Mouse (Mus musculus) midbrain, embryonic 10.5 days (tissue): Measurements from ENCODE around the gene Eif5a. TPM values are rescaled to one million over a fixed set of nuclear protein-coding genes. Genes with fewer than 3 reads are reported as not detected.

ENCODE experiments used
- DNase-seq: peaks from one replicate; pipeline ENCODE4 v3.0.0-alpha.2; 2017; ENCODE audit warnings: low spot score
- H3K27ac ChIP-seq: fragments of 300-500 bp; sonication (generic); replicated peaks from 2 replicates; pipeline ENCODE4 v1.5.1; 2016; ENCODE audit warnings: mild to moderate bottlenecking
- H3K27me3 ChIP-seq: fragments of 300-500 bp; sonication (generic); 2 replicates; pipeline ENCODE4 v1.6.1; 2016; ENCODE audit warnings: low read depth, mild to moderate bottlenecking; ENCODE audit not compliant: poor library complexity, severe bottlenecking
- H3K36me3 ChIP-seq: fragments of 300-500 bp; sonication (generic); 2 replicates; pipeline ENCODE4 v1.6.1; 2016; ENCODE audit warnings: mild to moderate bottlenecking, moderate library complexity
- H3K4me1 ChIP-seq: fragments of 300-500 bp; sonication (generic); 2 replicates; pipeline ENCODE4 v1.6.1; 2016
- H3K4me3 ChIP-seq: fragments of 300-500 bp; sonication (generic); 2 replicates; pipeline ENCODE4 v1.5.1; 2016; ENCODE audit warnings: mild to moderate bottlenecking, moderate library complexity
- H3K9me3 ChIP-seq: fragments of 300-500 bp; sonication (generic); replicated peaks from 2 replicates; pipeline ENCODE4 v1.6.1; 2016; ENCODE audit warnings: mild to moderate bottlenecking
- WGBS: fragments of 180-500 bp; shearing (Covaris S2); methylation state at CpG from one replicate; pipeline ENCODE4 v1.1.7; 2016; 5-methylcytosine and 5-hydroxymethylcytosine counted together
- polyA plus RNA-seq: library from polyadenylated mRNA; unstranded; fragments of >200 nt; fragmentation: Nextera tagmentation; extraction: Ambion mirVana; gene quantifications from 2 replicates; pipeline ENCODE4 v1.2.1, GENCODE M21; 2016

The Eif5a gene
- polyA plus RNA-seq, 1 experiment from 2014 or later = 2,701 TPM

GRCm38 (mm10) chr11:69915667-69916627 is 5.8 kb downstream of the Eif5a start:
- no peaks in the 10 kb centered on the region for H3K27me3 ChIP-seq
- H3K9me3 ChIP-seq = no peaks in the 10 kb centered on the region
- H3K27ac ChIP-seq = no peak overlapping the region
- no peak for DNase-seq
- H3K36me3 ChIP-seq = peaks cover 78% of the 10 kb centered on the region
- H3K4me1 ChIP-seq = peaks cover 68% of the 10 kb centered on the region
- peak overlapping the region; percentile 97 for H3K4me3 ChIP-seq
- 76% methylated on average over 5 of the region's 5 CpGs for WGBS

- H3K36me3 ChIP-seq = peaks cover 88% of the 10 kb centered on the region
- H3K9me3 ChIP-seq = no peaks in the 10 kb centered on the region
- H3K27me3 ChIP-seq = no peaks in the 10 kb centered on the region
- WGBS = 45% methylated on average over 9 of the region's 9 CpGs
- DNase-seq = no peak
- 0 out of 2 replicates have a peak overlapping the region, but pooled peaks have one; percentile 96 for H3K27ac ChIP-seq
- peak overlapping the region; percentile 97 for H3K4me3 ChIP-seq
- H3K4me1 ChIP-seq = peaks cover 65% of the 10 kb centered on the region
Measured at GRCm38 (mm10) chr11:69914917-69915430, 6.8 kb downstream of the Eif5a start.

GRCm38 (mm10) chr11:69914372-69914764 is 7.4 kb downstream of the Eif5a start:
- peaks cover 90% of the 10 kb centered on the region for H3K36me3 ChIP-seq
- peak overlapping the region; percentile 97 for H3K4me3 ChIP-seq
- no peak for DNase-seq
- peaks cover 59% of the 10 kb centered on the region for H3K4me1 ChIP-seq
- peak overlapping the region; percentile 96 for H3K27ac ChIP-seq
- 4% methylated on average over 17 of the region's 17 CpGs for WGBS
- H3K27me3 ChIP-seq = no peaks in the 10 kb centered on the region
- H3K9me3 ChIP-seq = no peaks in the 10 kb centered on the region

- Histone ChIP-seq H3K9me3 (no peaks in the 10 kb centered on the region), H3K36me3 (peaks cover 90% of the 10 kb centered on the region), H3K4me1 (peaks cover 53% of the 10 kb centered on the region), H3K27me3 (no peaks in the 10 kb centered on the region), H3K4me3 (peak within 1 kb of the TSS; percentile 97), H3K27ac (peak within 1 kb of the TSS; percentile 96)
- DNase-seq = peak; percentile 97
- 2% methylated on average over 61 of the region's 61 CpGs for WGBS
Measured at GRCm38 (mm10) chr11:69913554-69914371, 8.0 kb downstream of the Eif5a start, which contains the start of gene Gps2. Gene Gps2, plus strand, starts transcription at chr11:69913888.

- H3K4me1 ChIP-seq = peaks cover 46% of the 10 kb centered on the region
- H3K27me3 ChIP-seq = no peaks in the 10 kb centered on the region
- 81% methylated on average over 15 of the region's 15 CpGs for WGBS
- H3K36me3 ChIP-seq = peaks cover 90% of the 10 kb centered on the region
- H3K4me3 ChIP-seq = peak overlapping the region; percentile 97
- no peaks in the 10 kb centered on the region for H3K9me3 ChIP-seq
- no peak for DNase-seq
- peak overlapping the region; percentile 96 for H3K27ac ChIP-seq
Measured at GRCm38 (mm10) chr11:69912716-69913530, 8.8 kb downstream of the Eif5a start.

GRCm38 (mm10) chr11:69911701-69912100 is 10.1 kb downstream of the Eif5a start:
- Histone ChIP-seq H3K9me3 (no peaks in the 10 kb centered on the region), H3K27me3 (no peaks in the 10 kb centered on the region), H3K4me3 (no peak overlapping the region), H3K27ac (no peak overlapping the region), H3K36me3 (peaks cover 90% of the 10 kb centered on the region), H3K4me1 (peaks cover 37% of the 10 kb centered on the region)
- 94% methylated on average over 6 of the region's 6 CpGs for WGBS
- DNase-seq = no peak

- Histone ChIP-seq H3K9me3 (no peaks in the 10 kb centered on the region), H3K4me3 (0 out of 2 replicates have a peak overlapping the region, but pooled peaks have one; percentile 1), H3K27ac (no peak overlapping the region), H3K27me3 (no peaks in the 10 kb centered on the region), H3K36me3 (peaks cover 90% of the 10 kb centered on the region), H3K4me1 (peaks cover 29% of the 10 kb centered on the region)
- DNase-seq = no peak
- WGBS = 93% methylated on average over 17 of the region's 17 CpGs
Measured at GRCm38 (mm10) chr11:69910781-69911560, 10.8 kb downstream of the Eif5a start.

- H3K4me1 ChIP-seq = peaks cover 21% of the 10 kb centered on the region
- H3K27me3 ChIP-seq = no peaks in the 10 kb centered on the region
- H3K9me3 ChIP-seq = no peaks in the 10 kb centered on the region
- peak overlapping the region; percentile 1; the same call in 1 of the 2 replicates for H3K4me3 ChIP-seq
- H3K27ac ChIP-seq = no peak overlapping the region
- H3K36me3 ChIP-seq = peaks cover 90% of the 10 kb centered on the region
- DNase-seq = no peak
- 93% methylated on average over 8 of the region's 8 CpGs for WGBS
Measured at GRCm38 (mm10) chr11:69910177-69910576, 11.6 kb downstream of the Eif5a start.

GRCm38 (mm10) chr11:69909174-69909573 is 12.6 kb downstream of the Eif5a start:
- Histone ChIP-seq H3K27ac (no peak overlapping the region), H3K27me3 (no peaks in the 10 kb centered on the region), H3K36me3 (peaks cover 94% of the 10 kb centered on the region), H3K4me1 (peaks cover 11% of the 10 kb centered on the region), H3K4me3 (no peak overlapping the region), H3K9me3 (no peaks in the 10 kb centered on the region)
- no peak for DNase-seq
- 92% methylated on average over 5 of the region's 5 CpGs for WGBS

GRCm38 (mm10) chr11:69908645-69909044 is 13.1 kb downstream of the Eif5a start:
- Histone ChIP-seq H3K9me3 (no peaks in the 10 kb centered on the region), H3K4me3 (no peak overlapping the region), H3K4me1 (peaks cover 10% of the 10 kb centered on the region), H3K36me3 (peaks cover 100% of the 10 kb centered on the region), H3K27ac (no peak overlapping the region), H3K27me3 (no peaks in the 10 kb centered on the region)
- WGBS = 94% methylated on average over 11 of the region's 11 CpGs
- DNase-seq = no peak

- no peak overlapping the region for H3K27ac ChIP-seq
- H3K36me3 ChIP-seq = peaks cover 65% of the 10 kb centered on the region
- H3K4me3 ChIP-seq = peak overlapping the region; percentile 8; the same call in 1 of the 2 replicates
- no peak for DNase-seq
- WGBS = 97% methylated on average over 9 of the region's 9 CpGs
- peaks cover 32% of the 10 kb centered on the region for H3K4me1 ChIP-seq
- H3K9me3 ChIP-seq = no peaks in the 10 kb centered on the region
- no peaks in the 10 kb centered on the region for H3K27me3 ChIP-seq
Measured at GRCm38 (mm10) chr11:69904311-69904710, 17.4 kb downstream of the Eif5a start.
